Mouse (Mus musculus) G1E (cell line): ENCODE measurements around the gene Ctsl.

Experiments used
- CTCF ChIP-seq: IDR thresholded peaks from 2 replicates; pipeline ENCODE4 v1.5.1; 2012; ENCODE audit warnings: low read depth, low read length, inconsistent platforms, mixed read lengths
- GATA1 ChIP-seq: IDR thresholded peaks from 2 replicates; pipeline ENCODE4 v1.6.1; 2012; ENCODE audit warnings: borderline replicate concordance, low read length, inconsistent platforms, mixed read lengths

DNA sequence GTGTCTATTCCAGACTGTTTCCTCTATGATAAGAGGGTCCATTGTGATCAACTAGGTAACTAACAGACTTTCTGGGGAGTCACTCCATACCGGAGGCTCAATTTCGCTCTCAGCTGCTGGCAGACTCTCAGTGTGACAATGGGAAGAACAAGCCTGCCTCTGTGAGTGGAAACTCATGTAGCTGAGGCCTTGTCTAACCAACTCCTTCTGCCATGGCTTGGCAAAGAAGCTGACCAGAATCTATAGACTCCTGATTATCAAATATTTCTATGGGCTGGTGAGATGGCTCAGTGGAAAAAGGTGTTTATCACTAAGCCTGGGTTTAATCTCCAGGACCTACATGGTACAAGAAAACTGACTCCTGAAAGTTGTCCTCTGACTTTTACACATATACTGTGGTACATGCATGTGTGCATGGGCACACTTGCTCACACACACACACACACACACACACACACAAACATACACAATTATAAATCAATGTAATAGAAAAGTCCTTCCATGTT, 42.1 kb upstream of the Ctsl start:
- TF ChIP-seq CTCF: no peak
- TF ChIP-seq GATA1: no peak
